Mouse (Mus musculus) forebrain, embryonic 15.5 days (tissue): ENCODE results near the gene Rhobtb3. TPM values are rescaled to one million over a fixed set of nuclear protein-coding genes. Genes with fewer than 3 reads are reported as not detected.

Experiments used
- ATAC-seq: fragments of 200-750 bp; cut with Nextera tagmentation; replicated peaks from 2 replicates; pipeline ENCODE4 v1.8.0; 2017; ENCODE audit warnings: mild to moderate bottlenecking, moderate TSS enrichment, moderate library complexity
- H3K27ac ChIP-seq: fragments of 300-500 bp; sonication (generic); replicated peaks from 2 replicates; pipeline ENCODE4 v1.5.1; 2015; ENCODE audit warnings: mild to moderate bottlenecking, inconsistent platforms
- H3K27me3 ChIP-seq: fragments of 300-500 bp; sonication (generic); 2 replicates; pipeline ENCODE4 v1.6.1; 2015; ENCODE audit warnings: inconsistent platforms
- H3K36me3 ChIP-seq: fragments of 300-500 bp; sonication (generic); 2 replicates; pipeline ENCODE4 v1.6.1; 2015; ENCODE audit warnings: mild to moderate bottlenecking, inconsistent platforms
- H3K4me1 ChIP-seq: fragments of 300-500 bp; sonication (generic); 2 replicates; pipeline ENCODE4 v1.6.1; 2015; ENCODE audit warnings: inconsistent platforms
- H3K4me2 ChIP-seq: fragments of 300-500 bp; sonication (generic); replicated peaks from 2 replicates; pipeline ENCODE4 v1.6.1; 2015; ENCODE audit warnings: mild to moderate bottlenecking, inconsistent platforms
- H3K4me3 ChIP-seq: fragments of 300-500 bp; sonication (generic); 2 replicates; pipeline ENCODE4 v1.5.1; 2015; ENCODE audit warnings: mild to moderate bottlenecking, inconsistent platforms
- H3K9ac ChIP-seq: fragments of 300-500 bp; sonication (generic); replicated peaks from 2 replicates; pipeline ENCODE4 v1.6.1; 2015; ENCODE audit warnings: mild to moderate bottlenecking, inconsistent platforms
- H3K9me3 ChIP-seq: fragments of 300-500 bp; sonication (generic); 2 replicates; pipeline ENCODE4 v1.6.1; 2016; ENCODE audit warnings: inconsistent platforms
- WGBS: fragments of 180-500 bp; shearing (Covaris S2); methylation state at CpG from one replicate; pipeline ENCODE4 v1.1.7; 2015; ENCODE audit warnings: mixed read lengths; 5-methylcytosine and 5-hydroxymethylcytosine counted together
- polyA plus RNA-seq: library from polyadenylated mRNA; unstranded; fragments of >200 nt; fragmentation: Nextera tagmentation; extraction: Ambion mirVana; gene quantifications from 2 replicates; pipeline ENCODE4 v1.2.1, GENCODE M21; 2015

The Rhobtb3 gene
- polyA plus RNA-seq, result 38.1 and 38.7 TPM in 2 replicates

DNA sequence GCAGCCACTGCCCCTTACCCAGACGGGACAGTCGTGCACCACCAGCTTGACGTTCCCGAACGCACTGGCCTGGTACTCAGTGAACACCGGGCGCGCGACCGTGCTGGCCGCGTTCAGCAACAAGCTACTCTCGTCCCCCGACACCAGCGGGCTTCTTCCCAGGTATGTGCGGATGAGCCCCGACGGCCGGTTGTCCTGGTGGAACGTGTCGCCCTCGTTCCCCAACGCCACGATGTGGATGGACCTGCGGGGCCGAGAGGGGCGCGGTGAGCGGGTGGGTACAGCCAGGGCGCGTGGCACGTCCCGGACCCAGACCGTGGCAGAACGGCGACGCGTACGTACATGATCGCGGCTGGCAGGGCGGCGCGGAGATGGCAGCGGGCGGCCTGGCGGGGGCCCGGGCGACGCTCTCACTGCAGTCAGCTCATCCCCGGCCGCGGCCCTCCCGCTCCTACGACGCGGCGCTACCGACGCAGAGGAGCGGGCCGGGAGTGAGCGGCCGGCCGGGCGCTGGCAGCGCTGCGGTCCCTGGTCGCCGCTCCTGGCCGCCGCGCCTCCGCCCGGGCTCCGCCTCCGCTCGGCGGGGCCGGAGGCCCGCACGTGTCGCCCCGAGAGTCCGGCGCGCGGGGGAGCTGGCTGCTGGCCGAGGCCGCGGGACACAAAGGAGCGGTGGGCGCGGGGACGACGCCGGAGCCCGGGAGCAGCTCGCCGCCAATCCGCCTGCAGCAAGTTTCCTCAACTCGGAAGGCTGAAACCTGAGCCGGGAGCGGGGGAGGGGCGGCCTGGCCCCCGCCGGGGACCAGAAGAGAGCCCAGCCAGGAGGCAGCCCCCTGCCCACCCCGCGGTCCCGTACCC is at the start of gene Rhobtb3:
Gene Rhobtb3 (minus strand): TSS at position 737 of the 855 bp plus-strand sequence.
- 0% methylated on average over 99 of the region's 110 CpGs for WGBS
- H3K9ac ChIP-seq, result peak within 1 kb of the TSS; percentile 93
- H3K27me3 ChIP-seq, result no peaks in the 10 kb centered on the region
- H3K36me3 ChIP-seq, result peaks cover 6% of the 10 kb centered on the region; the same call in 1 of the 2 replicates
- H3K4me3 ChIP-seq, result peak within 1 kb of the TSS; percentile 74
- ATAC-seq, result peak; percentile 90
- H3K9me3 ChIP-seq, result no peaks in the 10 kb centered on the region
- H3K4me1 ChIP-seq, result peaks cover 29% of the 10 kb centered on the region
- H3K27ac ChIP-seq, result peak within 1 kb of the TSS; percentile 99
- H3K4me2 ChIP-seq, result peak within 1 kb of the TSS; percentile 51

- 16% methylated on average over 9 of the region's 9 CpGs for WGBS
- Histone ChIP-seq H3K4me3 (no peak overlapping the region), H3K4me1 (peaks cover 5% of the 10 kb centered on the region), H3K27me3 (no peaks in the 10 kb centered on the region), H3K4me2 (no peak overlapping the region), H3K36me3 (no peaks in the 10 kb centered on the region), H3K9ac (no peak overlapping the region), H3K27ac (peak overlapping the region; percentile 24), H3K9me3 (0 out of 2 replicates have a peak, but pooled peaks cover 2% of the 10 kb centered on the region)
- peak; percentile 96 for ATAC-seq
Observed at GRCm38 (mm10) chr13:75992169-75993028, 48.7 kb upstream of the Rhobtb3 start.

GRCm38 (mm10) chr13:75988096-75988495 is 44.4 kb upstream of the Rhobtb3 start:
- Histone ChIP-seq H3K9ac (no peak overlapping the region), H3K27ac (no peak overlapping the region), H3K4me3 (no peak overlapping the region), H3K4me1 (peaks cover 5% of the 10 kb centered on the region), H3K36me3 (no peaks in the 10 kb centered on the region), H3K4me2 (no peak overlapping the region), H3K9me3 (no peaks in the 10 kb centered on the region), H3K27me3 (no peaks in the 10 kb centered on the region)
- no peak for ATAC-seq
- WGBS, result 93% methylated on average over 1 of the region's 1 CpGs

GRCm38 (mm10) chr13:75981901-75982300 is 38.2 kb upstream of the Rhobtb3 start:
- Histone ChIP-seq H3K9me3 (no peaks in the 10 kb centered on the region), H3K36me3 (no peaks in the 10 kb centered on the region), H3K4me2 (no peak overlapping the region), H3K27me3 (no peaks in the 10 kb centered on the region), H3K27ac (no peak overlapping the region), H3K4me1 (no peaks in the 10 kb centered on the region), H3K4me3 (no peak overlapping the region), H3K9ac (no peak overlapping the region)
- ATAC-seq, result no peak

GRCm38 (mm10) chr13:75976649-75977048 is 32.9 kb upstream of the Rhobtb3 start:
- Histone ChIP-seq H3K4me2 (no peak overlapping the region), H3K4me3 (no peak overlapping the region), H3K9ac (no peak overlapping the region), H3K9me3 (no peaks in the 10 kb centered on the region), H3K4me1 (no peaks in the 10 kb centered on the region), H3K36me3 (no peaks in the 10 kb centered on the region), H3K27ac (no peak overlapping the region), H3K27me3 (no peaks in the 10 kb centered on the region)
- ATAC-seq, result no peak
- 91% methylated on average over 2 of the region's 2 CpGs for WGBS

DNA sequence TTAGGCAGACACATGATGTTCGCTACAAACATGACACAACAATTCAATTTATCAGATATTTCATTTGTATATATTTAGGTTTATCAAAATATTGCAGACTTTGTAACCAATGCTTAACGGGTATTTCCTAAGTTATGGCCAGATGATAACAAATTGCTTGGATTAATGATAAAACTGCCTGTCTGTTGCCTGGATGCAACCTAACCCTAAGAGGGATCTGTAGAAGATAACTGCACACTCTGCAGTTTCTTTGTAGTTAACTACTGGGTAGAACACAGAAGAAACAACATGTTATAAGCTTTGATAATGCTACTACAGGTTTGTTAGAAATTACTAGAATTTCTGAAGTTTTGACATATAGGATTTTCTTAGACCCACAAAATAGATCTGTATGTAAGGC is 32.5 kb upstream of the Rhobtb3 start:
- no peak overlapping the region for H3K27ac ChIP-seq
- ATAC-seq, result no peak
- no peak overlapping the region for H3K9ac ChIP-seq
- H3K9me3 ChIP-seq, result no peaks in the 10 kb centered on the region
- H3K4me3 ChIP-seq, result no peak overlapping the region
- 94% methylated on average over 2 of the region's 2 CpGs for WGBS
- no peak overlapping the region for H3K4me2 ChIP-seq
- H3K36me3 ChIP-seq, result no peaks in the 10 kb centered on the region
- H3K4me1 ChIP-seq, result no peaks in the 10 kb centered on the region
- H3K27me3 ChIP-seq, result no peaks in the 10 kb centered on the region

- Histone ChIP-seq H3K4me1 (no peaks in the 10 kb centered on the region), H3K4me3 (no peak overlapping the region)
- WGBS, result 75% methylated on average over 1 of the region's 1 CpGs
Observed at GRCm38 (mm10) chr13:75975629-75976028, 31.9 kb upstream of the Rhobtb3 start.

DNA sequence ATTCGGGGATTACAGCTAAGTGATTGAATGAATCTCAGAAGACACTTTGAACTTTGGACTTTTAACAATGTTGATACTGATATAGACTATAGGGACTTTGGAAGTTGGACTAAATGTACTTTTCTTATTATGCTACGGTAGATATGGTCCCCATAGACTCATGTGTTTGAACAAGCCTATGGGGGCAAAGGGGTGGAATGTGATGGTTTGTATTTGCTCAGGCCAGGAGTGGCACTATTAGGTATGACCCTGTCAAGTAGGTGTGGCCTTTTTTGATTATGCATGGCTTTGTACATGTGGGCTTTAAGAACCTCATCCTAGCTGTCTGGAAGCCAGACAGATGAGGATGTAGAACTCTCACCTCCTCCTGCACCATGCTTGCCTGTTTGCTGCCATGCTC is 30.8 kb upstream of the Rhobtb3 start:
- WGBS, result 84% methylated on average over 2 of the region's 2 CpGs
- Histone ChIP-seq H3K36me3 (no peaks in the 10 kb centered on the region), H3K9ac (no peak overlapping the region), H3K27me3 (no peaks in the 10 kb centered on the region), H3K4me1 (no peaks in the 10 kb centered on the region), H3K27ac (no peak overlapping the region), H3K4me2 (no peak overlapping the region), H3K9me3 (no peaks in the 10 kb centered on the region), H3K4me3 (no peak overlapping the region)
- ATAC-seq, result no peak

More at GRCm38 (mm10) chr13:75975629-75976028, 31.9 kb upstream of the Rhobtb3 start:
- no peaks in the 10 kb centered on the region for H3K36me3 ChIP-seq
- ATAC-seq, result no peak
- H3K9me3 ChIP-seq, result no peaks in the 10 kb centered on the region
- no peak overlapping the region for H3K9ac ChIP-seq
- H3K4me2 ChIP-seq, result no peak overlapping the region
- no peak overlapping the region for H3K27ac ChIP-seq
- no peaks in the 10 kb centered on the region for H3K27me3 ChIP-seq

GRCm38 (mm10) chr13:75966850-75967249 is 23.1 kb upstream of the Rhobtb3 start, which contains the start of gene Spata9:
Spata9 (plus strand) TSS chr13:75967150.
- no peaks in the 10 kb centered on the region for H3K36me3 ChIP-seq
- H3K4me2 ChIP-seq, result no peak within 1 kb of the TSS
- ATAC-seq, result no peak
- no peaks in the 10 kb centered on the region for H3K4me1 ChIP-seq
- H3K4me3 ChIP-seq, result no peak within 1 kb of the TSS
- H3K27ac ChIP-seq, result no peak within 1 kb of the TSS
- H3K9me3 ChIP-seq, result no peaks in the 10 kb centered on the region
- 83% methylated on average over 1 of the region's 1 CpGs for WGBS
- H3K27me3 ChIP-seq, result no peaks in the 10 kb centered on the region
- H3K9ac ChIP-seq, result no peak within 1 kb of the TSS

DNA sequence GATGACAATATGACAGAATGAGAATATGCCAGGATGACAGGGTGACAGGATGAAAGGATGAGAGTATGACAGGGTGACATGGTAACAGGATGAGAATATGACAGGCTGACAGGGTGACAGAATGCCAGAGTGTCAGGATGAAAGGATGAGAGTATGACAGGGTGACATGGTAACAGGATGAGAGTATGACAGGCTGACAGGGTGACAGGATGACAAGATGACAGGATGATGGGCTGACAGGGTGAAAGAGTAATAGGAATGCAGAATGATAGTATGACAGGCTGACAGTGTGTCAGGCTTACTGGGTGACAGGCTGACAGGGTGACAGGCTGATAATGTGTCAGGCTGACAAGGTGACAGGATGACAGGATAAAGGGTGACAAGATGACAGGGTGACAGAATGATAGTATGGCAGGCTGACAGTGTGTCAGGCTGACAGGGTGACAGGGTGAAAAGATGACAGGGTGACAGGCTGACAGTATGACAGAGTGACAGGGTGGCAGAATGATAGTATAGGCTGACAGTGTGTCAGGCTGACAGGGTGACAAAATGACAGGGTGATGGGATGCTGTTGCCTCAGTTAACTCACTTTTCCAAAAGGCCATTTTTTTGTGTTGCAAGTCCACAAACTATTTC is 11.8 kb upstream of the Rhobtb3 start:
- H3K4me3 ChIP-seq, result no peak overlapping the region
- H3K27ac ChIP-seq, result no peak overlapping the region
- H3K9me3 ChIP-seq, result no peaks in the 10 kb centered on the region
- no peaks in the 10 kb centered on the region for H3K4me1 ChIP-seq
- no peaks in the 10 kb centered on the region for H3K27me3 ChIP-seq
- no peak overlapping the region for H3K9ac ChIP-seq
- H3K36me3 ChIP-seq, result no peaks in the 10 kb centered on the region
- peak; percentile 60 for ATAC-seq
- H3K4me2 ChIP-seq, result no peak overlapping the region

DNA sequence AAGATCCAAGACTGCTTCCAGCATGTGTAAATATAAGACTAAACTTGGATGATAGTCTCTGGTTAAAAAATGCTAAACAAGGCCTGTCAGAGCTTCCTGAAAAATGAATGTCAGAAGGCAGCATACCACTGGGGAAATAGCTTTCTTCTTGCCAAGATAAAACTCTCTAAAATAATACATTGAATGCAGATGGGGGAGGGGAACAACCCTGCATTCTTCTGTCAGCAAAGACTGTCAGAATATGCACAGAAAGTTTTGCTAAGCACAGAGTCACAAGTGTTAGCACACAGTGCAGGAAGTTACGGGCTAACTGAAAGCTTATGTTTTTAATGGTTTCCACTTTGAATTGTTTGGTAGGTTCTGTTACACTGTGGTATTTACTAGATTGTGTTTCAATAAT is 6.6 kb upstream of the Rhobtb3 start:
- Histone ChIP-seq H3K4me2 (no peak overlapping the region), H3K36me3 (no peaks in the 10 kb centered on the region)

More for the DNA sequence above, 6.6 kb upstream of the Rhobtb3 start:
- H3K4me1 ChIP-seq, result no peaks in the 10 kb centered on the region
- no peaks in the 10 kb centered on the region for H3K27me3 ChIP-seq
- no peaks in the 10 kb centered on the region for H3K9me3 ChIP-seq
- no peak overlapping the region for H3K27ac ChIP-seq
- ATAC-seq, result no peak
- WGBS, result 57% methylated on average over 1 of the region's 1 CpGs
- no peak overlapping the region for H3K4me3 ChIP-seq
- no peak overlapping the region for H3K9ac ChIP-seq
